Mouse (Mus musculus): ENCODE measurements around the gene Epha2.

Epha2 gene

DNA sequence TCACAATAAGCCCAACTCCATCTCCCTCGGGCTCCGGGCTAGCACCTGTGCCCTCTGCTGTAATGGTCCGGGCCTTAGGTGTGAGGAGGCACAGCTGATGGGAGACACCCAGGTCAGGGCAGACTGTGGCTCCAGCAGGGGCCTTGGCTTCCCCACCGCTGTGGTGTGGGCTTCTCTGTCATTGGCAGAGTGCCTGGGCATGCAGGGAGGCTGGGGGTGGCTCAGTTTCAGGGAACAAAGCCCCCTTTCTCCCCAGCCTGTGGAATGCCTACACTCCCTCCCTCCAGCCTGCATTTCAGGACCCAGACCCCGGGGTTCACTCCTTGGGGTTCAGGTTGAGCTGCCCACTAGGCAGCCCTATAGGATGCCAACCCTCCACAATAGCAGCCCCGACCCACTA, 35.2 kb downstream of the Epha2 start:
- DNase-seq = no peak

DNA sequence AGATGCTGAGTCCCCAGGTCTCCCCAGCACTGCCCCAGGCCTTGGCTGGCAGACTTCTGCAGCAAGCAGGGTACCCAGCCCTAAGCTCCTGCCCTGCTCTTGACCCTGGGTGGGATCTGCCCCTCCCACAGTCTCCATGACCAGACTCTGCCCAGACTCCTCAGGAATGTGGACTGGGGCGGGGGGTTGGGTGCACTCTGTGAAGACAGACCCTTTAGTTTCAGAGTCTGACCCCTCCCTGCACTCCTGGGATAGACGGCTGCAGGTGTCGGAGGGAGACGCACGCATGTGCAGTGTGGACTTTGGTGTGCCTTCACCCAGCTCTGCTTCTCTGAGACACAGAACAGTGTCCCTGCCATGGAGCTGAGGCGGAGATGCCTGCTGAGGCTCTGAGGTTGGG, 36.9 kb downstream of the Epha2 start:
- DNase-seq = no peak

DNA sequence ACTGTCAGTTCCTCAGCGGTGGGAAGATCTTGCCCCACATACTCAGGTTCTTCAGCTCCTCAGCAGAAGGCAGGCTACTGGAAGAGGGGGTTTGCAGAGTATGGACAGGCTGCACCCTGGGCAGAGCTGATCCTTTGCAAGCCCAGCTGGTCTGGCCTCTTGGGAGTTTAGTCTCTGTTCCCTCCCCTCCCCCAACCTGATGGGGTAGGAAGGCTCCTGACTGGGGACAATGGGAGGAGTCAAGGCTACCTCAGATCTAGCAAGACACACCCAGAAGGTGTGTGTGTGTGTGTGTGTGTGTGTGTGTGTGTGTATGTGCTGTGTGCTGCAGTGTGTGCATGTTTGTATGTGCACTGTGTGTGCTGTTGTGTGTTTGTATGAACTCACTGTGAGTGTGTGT, 37.8 kb downstream of the Epha2 start:
- no peak for DNase-seq

DNA sequence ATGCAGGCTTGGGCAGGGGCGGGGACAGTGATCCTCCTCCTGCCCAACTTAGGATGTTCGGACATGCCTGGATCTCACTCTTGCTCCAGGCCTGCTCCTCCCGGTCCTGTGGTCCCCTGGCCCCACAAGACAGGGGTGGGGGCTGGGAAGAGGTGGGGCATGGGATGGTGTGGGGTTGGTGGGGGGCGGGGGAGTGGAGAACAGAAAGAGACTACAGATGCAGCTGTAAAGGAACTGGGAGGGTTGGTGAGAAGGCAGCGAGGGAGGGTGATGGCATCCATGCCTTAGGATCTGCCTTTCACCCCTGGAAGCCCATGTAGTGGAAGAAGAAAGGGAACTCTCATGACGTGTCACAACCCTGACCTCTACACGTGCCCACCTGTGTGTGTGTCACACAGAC, 40.4 kb downstream of the Epha2 start:
- DNase-seq = no peak

DNA sequence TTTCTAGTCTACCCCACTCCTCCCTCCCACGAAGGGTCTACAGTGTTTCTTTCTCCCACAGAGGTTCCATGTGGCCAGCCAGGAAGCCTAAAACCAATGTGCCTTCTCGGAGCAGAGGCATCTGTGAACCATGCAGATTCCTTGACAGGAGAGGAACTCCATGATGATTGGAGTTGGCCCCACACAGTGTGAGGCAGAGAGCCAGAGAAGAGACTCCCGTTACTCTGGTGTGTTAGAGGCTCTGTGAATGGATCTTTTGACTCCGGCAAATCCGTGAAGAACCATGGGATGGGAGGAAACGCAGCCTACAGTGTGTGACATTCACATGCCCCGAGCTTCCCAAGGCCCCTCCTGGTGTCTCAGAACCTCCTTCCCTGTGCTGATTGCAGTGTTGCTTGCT, 42.5 kb downstream of the Epha2 start:
- DNase-seq = no peak

DNA sequence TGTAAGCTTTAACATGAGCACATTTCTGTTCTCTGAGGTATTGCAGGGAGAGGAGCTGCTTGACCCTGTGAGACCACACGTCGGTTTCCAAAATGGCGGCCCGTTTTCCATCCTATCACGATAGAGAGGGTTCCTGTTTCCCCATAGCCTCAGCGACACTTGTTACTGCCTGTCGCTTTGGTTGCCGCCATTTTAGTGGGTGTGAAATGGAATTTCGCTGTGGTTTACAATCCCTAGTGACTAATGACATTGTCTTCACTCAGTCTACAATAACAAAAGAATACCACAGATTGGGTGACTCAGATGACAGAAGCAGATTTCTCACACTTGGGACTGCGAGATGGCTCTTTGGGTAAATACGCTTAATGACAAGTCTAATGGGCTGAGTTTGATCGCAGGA, 44.2 kb downstream of the Epha2 start:
- DNase-seq = no peak

DNA sequence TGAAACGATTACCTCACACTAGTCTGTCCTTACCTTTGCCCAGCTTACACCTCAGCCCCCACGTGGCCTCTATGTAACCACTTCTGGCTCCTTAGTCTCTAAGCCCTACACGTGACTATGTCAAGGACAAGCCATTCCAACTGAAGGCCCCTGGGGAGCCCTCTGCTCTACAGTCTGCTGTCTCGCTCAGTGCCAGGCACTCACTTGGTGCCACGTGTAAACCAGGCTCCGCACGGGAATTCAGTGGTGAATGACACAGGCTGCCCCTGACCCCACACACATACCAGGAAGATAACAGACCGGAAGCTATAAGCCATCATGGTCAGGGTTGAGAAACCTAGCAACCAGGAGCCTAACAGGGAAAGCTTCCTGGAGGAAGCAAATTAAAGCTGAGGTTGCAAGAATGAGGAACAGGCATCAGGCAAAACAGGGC, 46.3 kb downstream of the Epha2 start:
- DNase-seq = no peak

DNA sequence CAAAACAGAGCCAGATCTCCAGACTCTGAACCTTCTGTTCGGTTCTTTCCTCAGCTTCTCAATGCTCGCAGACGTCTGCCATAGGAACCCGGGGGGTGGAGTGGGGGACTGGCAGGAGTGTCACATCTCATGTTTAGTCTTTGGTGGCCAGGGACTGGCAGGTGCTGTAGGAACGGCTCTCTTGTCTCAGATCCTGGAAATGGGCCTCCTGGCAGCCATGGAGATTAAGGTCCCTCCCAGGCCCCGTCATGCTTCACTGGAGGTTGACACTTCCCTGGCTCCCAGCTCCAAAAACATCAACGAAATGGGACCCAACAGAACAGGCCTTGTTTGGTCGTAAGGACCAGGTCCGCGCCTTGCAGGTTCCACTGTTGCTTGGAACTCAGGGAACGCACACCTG, 47.6 kb downstream of the Epha2 start:
- no peak for DNase-seq

DNA sequence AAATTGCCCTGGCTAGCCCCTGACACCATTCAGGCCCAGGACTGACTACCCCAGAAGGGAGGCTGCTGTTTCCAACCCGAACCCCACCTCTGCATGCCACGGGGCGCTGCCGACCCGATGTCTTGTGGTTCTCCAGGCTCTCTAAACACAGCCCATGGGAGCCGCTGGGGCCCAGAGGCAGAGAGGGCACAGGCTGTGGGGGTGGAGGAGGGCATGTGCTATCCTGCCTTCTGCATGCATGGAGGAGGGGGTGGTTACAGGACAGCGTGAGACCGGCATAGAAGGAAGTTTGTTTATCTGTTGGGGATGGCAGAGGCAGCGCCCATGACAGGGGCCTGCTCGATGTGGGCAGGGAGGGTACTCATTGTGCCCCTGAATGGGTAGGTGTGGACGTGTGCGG, 49.0 kb downstream of the Epha2 start:
- DNase-seq = no peak

DNA sequence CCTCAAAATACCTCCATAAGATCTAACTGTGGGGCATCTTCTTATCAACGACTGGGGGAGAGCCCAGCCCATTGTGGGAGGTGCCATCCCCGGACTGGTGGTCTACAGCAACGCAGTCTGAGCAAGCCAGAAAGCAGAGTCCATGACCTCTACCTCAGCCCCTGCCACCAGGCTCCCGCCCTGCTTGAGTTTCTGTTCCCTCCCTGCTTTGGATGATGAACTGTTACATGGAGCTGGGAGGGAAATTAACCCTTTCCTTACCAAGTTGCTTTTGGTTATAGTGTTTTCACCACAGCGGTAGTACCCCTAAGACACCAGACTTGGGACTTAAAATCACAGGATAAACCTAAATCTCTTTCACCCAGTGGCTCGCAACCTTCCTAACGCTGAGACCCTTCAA, 50.9 kb downstream of the Epha2 start:
- no peak for DNase-seq

DNA sequence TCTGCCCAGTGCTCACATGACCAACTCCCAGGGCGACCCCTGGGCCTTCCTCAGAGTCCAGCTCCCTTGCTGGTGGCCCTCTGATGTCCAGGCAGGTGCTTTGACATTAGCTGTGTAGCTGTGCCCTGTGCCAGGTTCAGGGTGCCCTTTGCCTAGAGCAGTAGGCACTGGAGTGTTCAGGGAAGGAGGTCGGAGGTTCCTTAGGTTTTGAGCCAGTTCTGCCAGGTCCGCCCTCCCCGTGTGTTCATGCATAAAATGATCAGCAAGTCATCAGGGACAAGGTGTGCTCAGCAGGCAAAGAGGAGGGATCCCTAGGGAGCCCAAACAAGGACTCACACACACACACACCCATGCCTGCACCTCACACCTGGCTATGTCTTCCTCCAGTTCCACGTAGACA, 51.9 kb downstream of the Epha2 start:
- DNase-seq = no peak

DNA sequence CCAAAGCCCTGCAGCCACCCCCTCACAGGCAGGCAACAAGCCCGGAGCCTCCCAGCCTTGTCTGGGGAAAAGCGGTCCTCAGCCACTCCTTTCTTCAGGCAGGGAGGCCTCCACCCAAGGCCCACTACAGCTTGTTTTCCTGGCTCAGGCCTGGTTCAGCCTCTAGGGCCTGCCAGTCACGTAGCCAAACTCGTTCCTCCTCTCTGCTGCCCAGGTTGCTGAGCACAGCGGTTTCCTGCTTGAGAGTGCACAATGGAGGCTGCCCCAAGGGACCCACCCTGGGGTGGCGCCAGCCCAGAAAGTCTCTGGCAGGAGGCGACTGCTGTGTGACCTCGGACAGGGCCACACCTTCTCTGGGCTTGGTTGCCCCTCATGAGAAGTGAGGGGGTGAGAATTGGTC, 52.8 kb downstream of the Epha2 start:
- no peak for DNase-seq

DNA sequence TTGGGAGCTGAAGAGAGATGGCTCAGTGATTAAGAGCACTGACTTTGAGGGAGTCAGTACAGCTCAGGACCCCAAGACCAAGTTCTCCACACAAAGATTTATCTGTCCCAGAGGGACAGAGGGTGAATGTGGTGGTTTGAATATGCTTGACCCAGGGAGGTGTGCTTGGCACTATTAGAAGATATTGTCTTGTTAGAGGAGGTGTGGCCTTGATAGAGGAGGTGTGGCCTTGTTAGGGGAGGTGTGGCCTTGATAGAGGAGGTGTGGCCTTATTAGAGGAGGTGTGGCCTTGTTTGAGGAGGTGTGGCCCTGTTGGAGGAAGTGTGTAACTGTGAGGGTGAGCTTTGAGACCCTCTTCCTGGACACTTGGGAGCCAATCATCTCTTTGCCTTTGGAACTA, 56.8 kb downstream of the Epha2 start:
- DNase-seq = no peak

DNA sequence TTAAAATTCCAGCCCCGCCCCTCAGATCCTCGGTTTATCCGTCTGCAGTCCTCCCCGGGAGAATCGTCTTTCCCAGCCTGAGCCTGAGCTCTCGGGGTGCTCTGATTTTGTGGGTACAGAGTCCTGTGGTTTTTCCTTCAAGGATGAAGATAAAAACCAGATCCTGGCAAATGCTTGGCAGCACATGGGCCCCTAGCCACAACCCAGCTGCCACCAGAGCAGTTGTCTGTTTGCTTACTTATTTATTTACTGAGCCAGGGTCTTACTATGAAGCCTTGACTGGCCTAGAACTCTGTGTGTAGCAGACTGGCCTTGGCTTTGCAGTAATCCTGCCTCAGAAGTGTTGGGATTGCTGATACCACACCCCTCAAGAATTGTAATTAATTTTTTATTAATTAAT, 58.2 kb downstream of the Epha2 start:
- no peak for DNase-seq

DNA sequence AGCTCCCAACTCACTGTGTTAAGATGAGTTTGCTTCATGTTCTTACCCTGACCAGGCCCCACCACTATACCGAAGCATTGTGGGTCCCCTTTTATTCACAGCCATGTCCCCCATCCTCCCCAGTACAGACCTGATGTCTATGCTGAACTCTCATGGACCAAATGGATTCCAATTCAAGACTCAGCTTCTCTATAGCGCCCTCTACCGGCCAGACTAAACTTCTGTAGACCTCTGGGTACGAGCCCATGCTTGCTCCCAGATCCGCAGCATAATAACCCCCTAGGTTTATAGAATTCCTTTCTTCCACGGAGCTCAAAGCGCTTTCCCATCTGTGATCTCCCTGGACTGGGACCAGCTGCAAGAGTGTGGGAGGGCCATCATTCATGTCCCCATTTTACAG, 59.8 kb downstream of the Epha2 start:
- DNase-seq = no peak

DNA sequence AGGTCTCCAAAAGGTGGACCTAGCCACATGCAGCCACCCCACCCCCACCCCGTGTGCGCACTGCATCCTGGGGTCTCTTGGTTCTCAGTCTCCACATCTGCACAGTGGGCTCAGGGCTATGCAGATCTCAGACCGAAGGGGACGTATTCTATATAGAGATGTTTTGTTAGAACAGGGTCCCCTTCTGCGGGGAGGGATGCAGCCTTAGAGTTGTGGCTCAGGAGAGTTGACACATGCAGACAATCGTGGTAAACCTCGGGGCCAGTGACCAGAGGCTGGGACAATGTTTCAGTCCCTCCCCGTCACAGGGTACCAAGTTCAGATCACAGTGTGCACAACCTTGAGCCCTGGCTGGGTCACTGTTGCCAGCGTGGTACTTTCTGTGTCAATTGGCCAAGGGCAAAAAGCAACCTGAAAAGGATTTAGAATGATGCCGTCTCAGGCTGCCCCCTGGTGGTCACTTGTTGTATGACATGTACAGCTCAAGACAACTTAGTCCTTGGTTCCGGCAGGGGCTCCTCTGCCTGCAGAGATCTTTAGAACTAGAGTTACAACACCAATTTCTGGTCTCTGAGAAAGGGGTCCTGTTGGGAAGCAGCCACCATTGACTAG, 62.0 kb downstream of the Epha2 start:
- peak; percentile 58 to 81 for DNase-seq

DNA sequence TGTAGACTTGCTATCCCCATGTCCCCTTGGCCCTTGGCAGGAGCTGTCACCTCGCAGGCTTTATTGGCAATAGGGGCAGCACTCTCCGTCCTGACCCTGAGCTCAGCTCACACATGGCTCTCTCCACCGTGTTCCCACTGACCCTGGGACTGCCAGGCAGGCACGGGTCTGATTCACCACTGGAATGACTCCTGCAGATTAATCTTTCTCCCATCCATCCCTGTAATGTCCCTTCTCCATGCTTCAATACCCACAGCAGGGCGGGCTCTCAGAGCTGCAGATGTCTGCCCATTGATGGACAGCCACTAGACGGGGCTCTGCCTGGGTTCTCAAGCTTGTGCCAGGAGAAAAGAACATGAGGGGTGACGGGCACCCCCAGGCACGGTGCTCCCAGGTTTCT, 64.1 kb downstream of the Epha2 start:
- DNase-seq = no peak

DNA sequence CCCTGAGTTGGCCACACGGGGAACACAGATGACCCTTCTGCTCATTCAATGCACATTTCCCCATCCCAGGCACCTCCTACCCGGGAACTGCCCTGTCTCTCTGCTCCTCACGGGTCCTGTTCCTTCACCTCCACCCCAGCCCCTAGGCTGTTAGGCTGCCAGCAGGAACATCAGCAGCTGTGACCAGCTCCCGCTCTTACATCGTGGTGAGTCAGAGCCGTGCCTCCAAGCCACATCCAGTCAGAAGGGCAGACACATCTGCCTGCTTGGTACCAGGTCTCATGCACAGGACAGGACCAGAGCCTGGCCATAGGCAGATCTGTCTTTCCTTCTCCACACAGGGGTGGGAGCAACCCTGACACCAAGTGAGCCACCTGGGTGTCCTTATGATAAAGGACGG, 64.8 kb downstream of the Epha2 start:
- no peak for DNase-seq

DNA sequence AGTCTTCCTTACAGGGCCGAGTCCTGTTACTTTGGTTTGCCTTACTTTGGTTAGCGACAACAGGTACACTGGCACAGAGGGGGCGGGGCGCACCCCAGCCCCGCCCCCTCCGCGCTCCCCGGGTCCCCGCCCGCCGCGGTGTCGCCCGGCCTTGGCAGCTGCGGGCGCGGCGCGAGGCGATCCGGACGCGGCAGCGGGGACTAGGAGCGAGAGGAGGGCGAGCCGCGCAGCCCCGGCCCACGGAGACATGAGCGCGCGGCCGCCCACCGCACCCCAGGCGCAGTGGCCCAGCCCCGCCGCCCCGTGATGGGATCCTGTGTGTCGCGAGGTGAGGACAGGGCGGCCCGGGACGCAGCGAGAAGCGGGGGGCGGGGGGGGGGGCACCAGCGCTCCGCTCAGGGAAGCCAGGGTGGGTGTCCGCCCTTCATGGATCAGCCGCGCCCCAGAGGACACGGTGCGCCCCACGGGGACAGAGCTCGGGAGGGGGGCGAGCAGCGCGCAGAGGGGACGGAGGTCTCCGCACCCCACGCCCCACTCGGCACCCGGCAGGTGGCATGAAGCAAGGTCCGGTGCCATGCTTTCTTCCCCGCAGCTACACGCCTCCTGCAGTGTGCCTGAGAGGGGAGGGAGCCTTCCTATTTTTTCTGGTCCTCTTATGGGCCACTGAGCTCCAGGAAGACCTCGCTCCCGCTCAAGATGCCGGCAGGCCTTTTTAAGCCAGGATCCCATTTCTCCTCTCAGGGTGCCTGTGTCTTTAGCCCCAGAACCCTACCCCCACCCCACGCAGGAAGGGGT, 67.2 kb downstream of the Epha2 start, which contains the start of gene Fam131c:
Gene Fam131c (plus strand): TSS at position 224 of the 795 bp plus-strand sequence.
- peak in 1 of 2 experiments; percentile 28 for DNase-seq

DNA sequence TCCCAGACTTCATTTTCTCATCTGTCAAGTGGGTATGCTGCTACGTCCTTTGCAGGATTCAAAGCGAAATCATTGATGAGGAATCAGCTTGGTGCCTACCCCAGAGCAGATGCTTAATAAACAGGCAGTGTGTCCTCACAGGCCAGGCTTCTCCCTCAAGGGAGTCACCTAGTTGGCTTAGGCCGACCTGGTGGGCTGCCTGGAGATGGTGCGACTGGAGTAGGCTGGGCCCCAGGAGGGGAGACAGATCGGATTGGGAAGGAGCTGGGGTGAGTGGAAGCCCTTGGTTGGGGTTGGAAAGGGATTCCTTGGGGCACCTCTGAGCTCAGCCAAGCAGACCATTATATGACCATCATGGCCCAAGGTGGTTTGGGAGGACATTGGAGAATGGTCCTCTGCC, 71.4 kb downstream of the Epha2 start:
- no peak for DNase-seq

All from cerebellum, adult 18-20 months (tissue).